Mouse (Mus musculus): Measurements from ENCODE around the gene Tmprss7. TPM values are rescaled to one million over a fixed set of nuclear protein-coding genes. Genes with fewer than 3 reads are reported as not detected.
A peak's percentile ranks its signal among the peaks of the same experiment; 100 is the strongest.

The Tmprss7 gene
- polyA plus RNA-seq, 1 experiment from 2014 or later: 0.13 TPM

DNA sequence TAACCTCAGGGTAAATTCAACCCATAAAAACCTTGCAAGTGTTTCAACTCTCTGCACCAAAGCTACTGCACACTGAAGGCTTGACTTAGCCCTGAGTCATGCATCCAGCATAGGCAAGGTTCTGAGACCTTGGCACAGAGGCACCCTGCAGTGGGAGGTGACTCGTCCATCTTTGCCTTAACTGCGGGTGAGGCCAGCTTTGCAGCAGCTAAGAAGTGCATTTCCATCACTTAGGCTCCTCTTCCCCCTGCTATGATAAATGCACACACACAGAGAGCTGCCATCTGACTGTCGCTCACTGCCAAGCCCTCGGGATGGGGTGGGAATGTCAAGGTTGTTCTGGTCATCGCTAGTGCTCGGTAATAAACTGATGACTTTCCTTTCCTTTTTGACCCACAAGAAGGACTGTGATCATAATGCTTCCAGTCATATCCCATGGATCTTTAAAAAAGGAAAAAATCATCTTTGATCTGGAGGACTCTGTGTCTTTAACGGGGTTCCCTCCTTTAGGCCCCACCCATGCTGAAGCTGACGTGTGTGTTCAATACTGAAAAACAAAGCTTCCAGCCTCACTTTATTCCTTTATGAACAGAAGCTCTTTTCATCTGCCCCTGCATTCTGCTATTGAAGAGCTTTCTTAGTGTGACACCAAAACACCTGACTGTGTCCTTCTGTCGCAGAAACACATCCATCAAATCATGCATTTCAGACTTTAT lies 2.1 kb upstream of the Tmprss7 start:
- Histone ChIP-seq H3K36me3 (ENCODE audit: control insufficient read depth, insufficient read depth, low read length) (no peaks in the 10 kb centered on the region), H3K4me1 (replicated peaks; ENCODE audit: control insufficient read depth, insufficient read depth) (no peaks in the 10 kb centered on the region), H3K27me3 (ENCODE audit: control insufficient read depth, insufficient read depth, low read length) (no peaks in the 10 kb centered on the region), H3K27ac (replicated peaks) (no peak overlapping the region), H3K4me2 (replicated peaks; ENCODE audit: low read depth) (no peak overlapping the region), H3K9ac (ENCODE audit: low read length) (no peak overlapping the region), H3K4me3 (ENCODE audit: low read depth, low read length) (no peak overlapping the region), H3K9me3 (ENCODE audit: control insufficient read depth, low read length) (no peaks in the 10 kb centered on the region)
- no peak for TF ChIP-seq EP300 (optimal IDR thresholded peaks at IDR 0.05)
- TF ChIP-seq CTCF (IDR thresholded peaks at IDR 0.05; ENCODE audit: low read depth): no peak
- DNase-seq (ENCODE audit: low spot score) (no peak), ATAC-seq (ENCODE audit: low FRiP score, low TSS enrichment) (no peak)
- 70% methylated on average over 9 of the region's 9 CpGs for WGBS

- no peaks in the 10 kb centered on the region for H3K27me3 ChIP-seq (ENCODE audit: control insufficient read depth, insufficient read depth, low read length)
- no peak overlapping the region for H3K9ac ChIP-seq (ENCODE audit: low read length)
- H3K36me3 ChIP-seq (ENCODE audit: control insufficient read depth, insufficient read depth, low read length): no peaks in the 10 kb centered on the region
- H3K4me3 ChIP-seq (ENCODE audit: low read depth, low read length): no peak overlapping the region
- TF ChIP-seq CTCF (IDR thresholded peaks at IDR 0.05; ENCODE audit: low read depth) (no peak), EP300 (optimal IDR thresholded peaks at IDR 0.05) (no peak)
- DNase-seq (ENCODE audit: low spot score): no peak
- WGBS: 81% methylated on average over 3 of the region's 3 CpGs
- no peaks in the 10 kb centered on the region for H3K4me1 ChIP-seq (replicated peaks; ENCODE audit: control insufficient read depth, insufficient read depth)
- H3K9me3 ChIP-seq (ENCODE audit: control insufficient read depth, low read length): no peaks in the 10 kb centered on the region
- H3K27ac ChIP-seq (replicated peaks): no peak overlapping the region
- ATAC-seq (ENCODE audit: low FRiP score, low TSS enrichment): no peak
- no peak overlapping the region for H3K4me2 ChIP-seq (replicated peaks; ENCODE audit: low read depth)
Observed at GRCm38 (mm10) chr16:45692851-45693250, 607 bp downstream of the Tmprss7 start.

GRCm38 (mm10) chr16:45690178-45690577 lies 3.3 kb downstream of the Tmprss7 start:
- H3K4me1 ChIP-seq (replicated peaks; ENCODE audit: control insufficient read depth, insufficient read depth): no peaks in the 10 kb centered on the region
- DNase-seq (ENCODE audit: low spot score) (no peak), ATAC-seq (ENCODE audit: low FRiP score, low TSS enrichment) (no peak)
- no peak overlapping the region for H3K9ac ChIP-seq (ENCODE audit: low read length)
- WGBS: 17% methylated on average over 4 of the region's 4 CpGs
- no peak overlapping the region for H3K27ac ChIP-seq (replicated peaks)
- H3K4me2 ChIP-seq (replicated peaks; ENCODE audit: low read depth): no peak overlapping the region
- H3K27me3 ChIP-seq (ENCODE audit: control insufficient read depth, insufficient read depth, low read length): no peaks in the 10 kb centered on the region
- H3K9me3 ChIP-seq (ENCODE audit: control insufficient read depth, low read length): no peaks in the 10 kb centered on the region
- H3K4me3 ChIP-seq (ENCODE audit: low read depth, low read length): no peak overlapping the region
- H3K36me3 ChIP-seq (ENCODE audit: control insufficient read depth, insufficient read depth, low read length): no peaks in the 10 kb centered on the region
- no peak for TF ChIP-seq CTCF (IDR thresholded peaks at IDR 0.05; ENCODE audit: low read depth)
- TF ChIP-seq EP300 (optimal IDR thresholded peaks at IDR 0.05): no peak

GRCm38 (mm10) chr16:45686833-45687232 lies 6.6 kb downstream of the Tmprss7 start:
- Histone ChIP-seq H3K4me3 (ENCODE audit: low read depth, low read length) (no peak overlapping the region), H3K27ac (replicated peaks) (no peak overlapping the region), H3K9ac (ENCODE audit: low read length) (no peak overlapping the region), H3K4me2 (replicated peaks; ENCODE audit: low read depth) (no peak overlapping the region), H3K4me1 (replicated peaks; ENCODE audit: control insufficient read depth, insufficient read depth) (no peaks in the 10 kb centered on the region), H3K36me3 (ENCODE audit: control insufficient read depth, insufficient read depth, low read length) (no peaks in the 10 kb centered on the region), H3K27me3 (ENCODE audit: control insufficient read depth, insufficient read depth, low read length) (no peaks in the 10 kb centered on the region), H3K9me3 (ENCODE audit: control insufficient read depth, low read length) (no peaks in the 10 kb centered on the region)
- ATAC-seq (ENCODE audit: low FRiP score, low TSS enrichment) (no peak), DNase-seq (ENCODE audit: low spot score) (no peak)
- TF ChIP-seq CTCF (IDR thresholded peaks at IDR 0.05; ENCODE audit: low read depth) (no peak), EP300 (optimal IDR thresholded peaks at IDR 0.05) (no peak)
- 77% methylated on average over 3 of the region's 3 CpGs for WGBS

- no peaks in the 10 kb centered on the region for H3K9me3 ChIP-seq (ENCODE audit: control insufficient read depth, low read length)
- WGBS: 57% methylated on average over 3 of the region's 3 CpGs
- no peaks in the 10 kb centered on the region for H3K27me3 ChIP-seq (ENCODE audit: control insufficient read depth, insufficient read depth, low read length)
- no peak overlapping the region for H3K9ac ChIP-seq (ENCODE audit: low read length)
- H3K4me2 ChIP-seq (replicated peaks; ENCODE audit: low read depth): no peak overlapping the region
- H3K4me1 ChIP-seq (replicated peaks; ENCODE audit: control insufficient read depth, insufficient read depth): no peaks in the 10 kb centered on the region
- TF ChIP-seq CTCF (IDR thresholded peaks at IDR 0.05; ENCODE audit: low read depth): no peak
- no peak for TF ChIP-seq EP300 (optimal IDR thresholded peaks at IDR 0.05)
- no peak overlapping the region for H3K27ac ChIP-seq (replicated peaks)
- ATAC-seq (ENCODE audit: low FRiP score, low TSS enrichment): no peak
- H3K4me3 ChIP-seq (ENCODE audit: low read depth, low read length): no peak overlapping the region
- no peak for DNase-seq (ENCODE audit: low spot score)
- no peaks in the 10 kb centered on the region for H3K36me3 ChIP-seq (ENCODE audit: control insufficient read depth, insufficient read depth, low read length)
Observed at GRCm38 (mm10) chr16:45685295-45685694, 8.2 kb downstream of the Tmprss7 start.

- H3K4me2 ChIP-seq (replicated peaks; ENCODE audit: low read depth): no peak overlapping the region
- H3K4me1 ChIP-seq (replicated peaks; ENCODE audit: control insufficient read depth, insufficient read depth): no peaks in the 10 kb centered on the region
- DNase-seq (ENCODE audit: low spot score): peak; percentile 74
- no peak for ATAC-seq (ENCODE audit: low FRiP score, low TSS enrichment)
- no peak overlapping the region for H3K4me3 ChIP-seq (ENCODE audit: low read depth, low read length)
- H3K27me3 ChIP-seq (ENCODE audit: control insufficient read depth, insufficient read depth, low read length): no peaks in the 10 kb centered on the region
- no peak overlapping the region for H3K27ac ChIP-seq (replicated peaks)
- TF ChIP-seq CTCF (IDR thresholded peaks at IDR 0.05; ENCODE audit: low read depth) (peak; percentile 90), EP300 (optimal IDR thresholded peaks at IDR 0.05) (no peak)
- H3K36me3 ChIP-seq (ENCODE audit: control insufficient read depth, insufficient read depth, low read length): no peaks in the 10 kb centered on the region
- H3K9me3 ChIP-seq (ENCODE audit: control insufficient read depth, low read length): no peaks in the 10 kb centered on the region
- WGBS: 15% methylated on average over 8 of the region's 8 CpGs
- H3K9ac ChIP-seq (ENCODE audit: low read length): no peak overlapping the region
Observed at GRCm38 (mm10) chr16:45684815-45685214, 8.6 kb downstream of the Tmprss7 start.
